Mouse (Mus musculus): Measurements from ENCODE around the gene Polr3gl.

DNA sequence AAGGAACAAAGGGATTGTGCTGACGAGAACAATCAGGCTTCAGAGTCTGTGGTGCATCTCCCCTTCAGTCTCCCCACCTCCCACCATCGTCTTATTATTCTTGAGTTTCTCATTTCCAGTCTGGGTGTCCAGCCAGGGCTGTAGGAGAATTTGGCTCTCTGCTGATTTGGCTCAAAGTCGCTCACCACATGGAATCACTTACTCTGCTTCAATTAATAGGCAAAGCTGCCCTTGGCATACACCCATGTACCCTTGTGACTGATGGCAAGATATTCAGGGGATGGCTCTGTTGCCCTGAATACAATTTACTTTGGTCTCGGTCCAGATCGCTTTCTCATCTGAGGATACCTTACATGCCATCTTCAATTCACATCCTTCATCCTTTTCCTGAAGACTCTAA is 9.3 kb upstream of the Polr3gl start:
- no peak for TF ChIP-seq POLR2A (IDR thresholded peaks at IDR 0.05; ENCODE audit: borderline replicate concordance, low read depth, low read length)
- no peak for TF ChIP-seq CTCF (IDR thresholded peaks at IDR 0.05; ENCODE audit: low read depth, low read length)
